Mouse (Mus musculus): ENCODE data around the gene 1700024G13Rik.
A peak's percentile ranks its signal among the peaks of the same experiment; 100 is the strongest.
"Not testable (repeated sequence)": the region's sequence is repeated elsewhere in the genome, so short reads cannot be mapped to it uniquely, and the experiment has no call there.

1700024G13Rik gene

GRCm38 (mm10) chr14:32388196-32388595 is at the start of gene 1700024G13Rik:
Gene 1700024G13Rik (minus strand): TSS chr14:32388391.
- DNase-seq (ENCODE audit: low spot score in 2 of 2): no peak

DNA sequence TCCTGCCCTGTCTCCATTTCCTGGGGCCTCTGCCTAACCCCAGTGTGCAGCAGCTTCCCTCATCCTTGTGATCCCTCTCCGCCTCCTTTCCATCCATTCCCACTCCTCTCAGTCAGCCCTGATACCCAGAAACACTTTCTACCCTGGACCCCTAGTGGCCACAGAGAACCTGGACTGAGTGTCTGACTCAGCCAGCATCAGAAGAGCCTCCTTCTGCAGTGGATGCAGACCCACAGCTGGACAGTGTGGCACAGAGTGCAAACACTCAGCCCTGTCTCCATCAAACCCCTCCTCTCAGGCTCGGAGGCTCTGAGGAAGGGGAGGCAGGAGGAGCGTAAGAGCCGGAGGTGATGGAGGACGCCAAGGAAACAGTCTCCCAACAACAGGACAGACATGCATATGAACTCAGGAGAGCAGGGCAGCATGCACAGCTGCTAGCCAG is 49.2 kb upstream of the 1700024G13Rik start:
- no peak for DNase-seq (ENCODE audit: low spot score in 2 of 2)

DNA sequence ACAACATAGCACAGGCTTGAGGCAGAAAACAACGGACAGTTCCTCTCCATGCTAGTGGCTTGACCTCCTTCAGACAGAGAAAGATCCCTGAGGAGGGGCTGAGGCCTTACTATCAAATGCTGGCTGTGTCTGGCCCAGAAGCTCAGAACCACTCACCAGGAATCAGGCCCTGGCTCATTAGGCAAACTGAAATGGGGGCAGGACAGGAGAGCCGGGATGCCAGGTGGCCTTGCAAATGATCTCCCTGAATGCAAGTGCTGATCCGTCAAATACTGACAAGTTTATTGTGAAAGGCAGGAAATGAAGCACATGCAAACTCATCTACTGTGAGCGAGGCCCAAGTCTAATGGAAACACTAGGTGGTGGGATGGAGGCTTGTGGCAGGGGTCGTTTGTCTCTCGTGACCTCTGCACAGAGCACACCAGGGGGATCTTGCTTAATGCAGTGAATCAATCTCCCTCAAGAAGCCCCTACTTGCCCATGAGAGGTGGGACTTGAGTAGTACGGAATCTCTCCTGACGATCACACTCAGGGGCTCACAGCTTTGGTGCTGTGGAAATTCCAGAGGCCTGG is 40.9 kb upstream of the 1700024G13Rik start:
- no peak for DNase-seq (ENCODE audit: low spot score in 2 of 2)

DNA sequence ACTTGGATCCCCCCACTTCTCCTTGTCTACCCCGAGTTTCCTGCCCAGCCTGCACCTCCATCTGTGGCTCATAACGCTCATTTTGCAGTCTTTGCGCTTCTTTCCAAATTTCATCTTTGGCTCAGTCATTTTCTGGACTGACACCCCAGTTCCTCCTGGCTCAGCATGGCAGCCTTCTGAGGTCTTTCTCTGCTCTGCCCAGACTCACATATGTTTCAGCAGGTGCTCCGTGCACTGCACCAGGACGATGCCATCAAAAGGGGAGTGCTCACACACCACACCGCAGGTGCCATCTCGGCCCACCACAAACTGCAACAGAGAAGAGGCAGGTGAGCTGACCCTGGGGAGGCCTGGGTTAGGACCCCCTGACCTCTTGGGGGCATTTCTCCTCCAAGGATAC is 35.8 kb upstream of the 1700024G13Rik start:
- DNase-seq (ENCODE audit: low spot score in 2 of 2): no peak

- no peak for DNase-seq (ENCODE audit: low spot score in 2 of 2)
Measured at GRCm38 (mm10) chr14:32418747-32419146, 30.6 kb upstream of the 1700024G13Rik start.

GRCm38 (mm10) chr14:32412075-32412474 is 23.9 kb upstream of the 1700024G13Rik start:
- peak; percentile 5 to 14 for DNase-seq (ENCODE audit: low spot score in 2 of 2)

- no peak for DNase-seq (ENCODE audit: low spot score in 2 of 2)
Measured at GRCm38 (mm10) chr14:32410084-32410483, 21.9 kb upstream of the 1700024G13Rik start.

GRCm38 (mm10) chr14:32405399-32405798 is 17.2 kb upstream of the 1700024G13Rik start:
- not testable (repeated sequence) for DNase-seq (ENCODE audit: low spot score in 2 of 2)

DNA sequence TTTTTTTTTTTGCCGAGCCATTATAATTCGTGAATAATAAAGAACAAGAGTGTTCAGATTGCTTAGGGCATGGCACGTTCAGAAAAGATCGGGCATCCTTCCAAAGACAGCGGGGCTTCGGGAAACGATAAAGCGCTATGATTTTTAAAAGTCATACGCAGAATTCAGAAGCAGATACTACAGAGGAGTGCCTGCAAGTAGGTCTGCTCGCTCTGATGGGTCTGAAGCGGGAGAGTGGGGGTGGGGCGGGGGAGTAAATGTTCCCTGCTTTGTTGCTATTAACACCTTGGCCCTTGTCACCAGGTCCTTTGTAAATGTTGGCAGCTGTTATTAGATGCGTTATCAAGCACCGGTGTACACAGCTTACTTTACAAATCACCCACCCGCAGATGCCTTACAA is 6.6 kb downstream of the 1700024G13Rik start:
- DNase-seq (ENCODE audit: low spot score in 2 of 2): no peak

DNA sequence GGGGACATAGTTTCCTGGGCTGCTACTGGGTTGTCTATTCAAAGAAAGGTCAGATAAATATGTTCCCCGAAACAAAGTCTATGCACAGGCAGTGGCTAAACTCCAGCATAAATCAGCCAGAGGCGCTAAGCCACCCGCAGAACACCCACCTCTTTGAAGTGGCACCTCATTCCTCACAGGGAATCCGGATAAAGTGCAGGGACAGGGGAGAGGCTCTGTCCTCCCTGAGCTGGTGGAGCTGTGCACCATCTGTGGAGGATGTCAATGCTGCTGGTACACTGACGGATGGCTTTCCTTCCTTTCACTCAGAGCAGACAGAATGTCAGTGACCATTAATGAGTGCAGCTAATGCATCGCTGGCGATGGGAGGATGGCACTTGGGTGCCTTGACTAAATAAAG is 7.1 kb downstream of the 1700024G13Rik start:
- peak in 1 of 2 experiments; percentile 1 for DNase-seq (ENCODE audit: low spot score in 2 of 2)

GRCm38 (mm10) chr14:32380099-32380480 is 8.1 kb downstream of the 1700024G13Rik start:
- no peak for DNase-seq (ENCODE audit: low spot score in 2 of 2)

GRCm38 (mm10) chr14:32379395-32380098 is 8.6 kb downstream of the 1700024G13Rik start:
- no peak for DNase-seq (ENCODE audit: low spot score in 2 of 2)

DNA sequence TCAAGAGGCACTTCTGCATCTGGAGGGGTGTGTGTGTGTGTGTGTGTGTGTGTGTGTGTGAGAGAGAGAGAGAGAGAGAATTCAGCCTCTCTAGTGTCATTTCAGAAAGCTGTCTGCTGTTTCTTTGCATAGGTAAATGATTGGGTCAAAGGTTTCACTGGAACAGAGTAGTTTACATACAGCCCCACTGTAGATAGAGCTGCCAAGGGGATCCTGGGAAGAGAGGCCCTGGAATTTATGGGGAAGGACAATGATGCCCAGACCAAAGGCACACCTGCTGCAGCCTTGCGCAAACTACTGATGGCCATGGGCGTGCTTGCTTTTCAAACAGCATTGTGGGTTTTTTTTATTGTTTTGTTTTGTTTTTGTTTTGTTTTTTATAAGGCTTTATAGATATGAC is 15.7 kb downstream of the 1700024G13Rik start:
- DNase-seq (ENCODE audit: low spot score in 2 of 2): no peak

DNA sequence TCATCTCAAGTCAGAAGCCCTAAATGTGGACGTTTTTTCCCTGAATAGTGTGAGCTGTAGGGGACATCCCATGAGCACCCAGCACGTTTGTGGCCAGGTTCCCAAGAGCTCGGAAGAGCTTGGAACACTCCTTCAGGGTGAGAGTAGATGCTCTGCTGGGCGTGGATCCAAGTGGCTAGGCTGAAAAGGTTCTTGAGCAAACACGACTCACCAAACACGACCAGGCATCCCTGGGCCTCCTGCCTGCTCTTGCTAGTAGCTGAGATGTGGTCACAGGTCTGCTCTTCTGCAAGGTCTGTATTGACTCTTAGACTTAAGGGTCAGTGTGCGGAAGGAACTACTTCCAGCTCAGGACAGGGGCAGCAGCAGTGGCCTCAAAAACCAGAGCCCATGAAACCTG is 18.4 kb downstream of the 1700024G13Rik start:
- no peak for DNase-seq (ENCODE audit: low spot score in 2 of 2)

GRCm38 (mm10) chr14:32364359-32364758 is 23.8 kb downstream of the 1700024G13Rik start:
- DNase-seq (ENCODE audit: low spot score in 2 of 2): no peak

DNA sequence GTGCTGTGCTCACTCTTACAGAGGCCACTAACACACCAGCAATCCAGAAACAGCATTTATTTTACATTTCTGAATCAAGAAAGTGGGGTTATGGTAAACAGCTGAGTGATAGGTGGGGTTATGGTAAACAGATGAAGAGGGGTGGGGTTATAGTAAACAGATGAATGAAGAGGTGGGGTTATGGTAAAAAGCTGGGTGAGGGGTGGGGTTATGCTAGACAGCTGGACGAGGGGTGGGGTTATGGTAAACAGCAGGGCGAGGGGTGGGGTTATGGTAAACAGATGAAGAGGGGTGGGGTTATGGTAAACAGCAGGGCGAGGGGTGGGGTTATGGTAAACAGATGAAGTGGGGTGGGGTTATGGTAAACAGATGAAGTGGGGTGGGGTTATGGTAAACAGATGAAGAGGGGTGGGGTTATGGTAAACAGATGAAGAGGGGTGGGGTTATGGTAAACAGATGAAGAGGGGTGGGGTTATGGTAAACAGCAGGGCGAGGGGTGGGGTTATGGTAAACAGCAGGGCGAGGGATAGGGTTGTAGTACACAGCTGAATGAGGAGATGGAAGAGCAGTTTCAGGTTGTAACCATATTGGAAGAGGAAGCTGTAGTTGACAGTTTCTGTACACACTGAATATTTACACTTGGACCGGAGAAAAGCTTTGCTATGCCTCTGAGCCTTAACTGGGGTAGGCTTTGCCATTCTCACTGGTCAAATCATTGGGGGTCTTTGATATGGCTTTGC is 36.8 kb downstream of the 1700024G13Rik start:
- not testable (repeated sequence) for DNase-seq (ENCODE audit: low spot score in 2 of 2)

GRCm38 (mm10) chr14:32347307-32347706 is 40.9 kb downstream of the 1700024G13Rik start:
- DNase-seq (ENCODE audit: low spot score in 2 of 2): no peak

DNA sequence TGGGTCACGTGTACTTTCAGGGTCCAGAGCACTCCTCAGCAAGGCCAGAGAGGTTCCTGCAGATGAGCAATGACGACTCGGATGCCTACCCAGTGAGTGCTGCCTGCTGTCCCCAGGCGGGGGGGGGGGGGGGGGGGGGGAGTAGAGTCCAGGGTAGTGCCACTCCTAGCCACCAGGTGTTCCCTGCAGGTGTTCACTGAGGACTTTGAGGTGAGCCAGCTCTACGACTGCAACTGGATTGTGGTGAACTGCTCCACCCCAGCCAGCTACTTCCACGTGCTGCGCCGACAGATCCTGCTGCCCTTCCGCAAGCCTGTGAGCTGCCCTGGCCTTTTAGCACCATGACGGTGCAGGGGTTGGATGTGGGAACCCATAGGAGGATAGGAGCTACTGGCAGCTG is 43.5 kb downstream of the 1700024G13Rik start:
- no peak for DNase-seq (ENCODE audit: low spot score in 2 of 2)

GRCm38 (mm10) chr14:32344176-32344575 is 44.0 kb downstream of the 1700024G13Rik start:
- DNase-seq (ENCODE audit: low spot score in 2 of 2): no peak

- no peak for DNase-seq (ENCODE audit: low spot score in 2 of 2)
Measured at GRCm38 (mm10) chr14:32341823-32342222, 46.4 kb downstream of the 1700024G13Rik start.

DNA sequence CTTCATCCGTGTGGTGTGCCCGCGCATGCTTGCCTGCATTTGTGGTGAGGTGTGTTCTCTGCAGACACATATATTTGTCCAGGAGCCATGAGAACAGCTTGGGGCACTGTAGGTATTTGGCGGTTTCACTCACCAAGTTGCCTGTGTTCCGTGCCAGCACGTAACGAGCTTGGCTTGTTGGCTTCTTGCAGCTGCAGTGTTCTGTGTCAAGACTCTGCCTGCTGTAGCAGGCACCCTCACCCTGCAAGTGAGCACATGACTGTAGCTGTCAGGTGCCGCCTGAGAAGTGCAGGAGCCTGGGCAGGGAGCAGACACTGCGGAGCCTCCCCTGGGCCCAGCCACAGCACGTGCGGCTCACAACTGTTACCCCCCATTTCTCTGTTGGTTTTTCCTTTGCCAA is 51.6 kb downstream of the 1700024G13Rik start:
- no peak for DNase-seq (ENCODE audit: low spot score in 2 of 2)

GRCm38 (mm10) chr14:32336021-32336420 is 52.2 kb downstream of the 1700024G13Rik start:
- DNase-seq (ENCODE audit: low spot score in 2 of 2): no peak

All from frontal cortex, postnatal 36 days (tissue).